ENCODE assay signal across 22 mouse cellular contexts in genomic region chr2:106412158-106412557, GRCm38 (mm10).
DNase-seq lines count a peak whose midpoint lies in the region; ATAC-seq lines count a peak whose summit lies in the region.
"Had no signal": no experiment of that assay in that cellular context is flagged by ENCODE, and none has a peak within 500 bp of the region (broad histone marks: within the 10 kb centered on the region; RNA-seq: fewer than 3 reads in every experiment).

No protein-coding gene starts in this region.

- no peak overlapping the region for H3K9ac ChIP-seq in midbrain, embryonic 15.5 days
- no peak overlapping the region for H3K9ac ChIP-seq in midbrain, embryonic 16.5 days (ENCODE audit: low read depth, low read length)
- no peak overlapping the region for H3K9ac ChIP-seq in limb, embryonic 11.5 days (ENCODE audit: low read length)
- H3K9ac ChIP-seq in neural tube, embryonic 14.5 days (replicated peaks; ENCODE audit: low read depth, low read length), result no peak overlapping the region
- H3K9ac ChIP-seq: forebrain, embryonic 13.5 days; forebrain, postnatal 0 days; heart, embryonic 15.5 days; hindbrain, embryonic 13.5 days had no signal

- no peak overlapping the region for H3K4me3 ChIP-seq in midbrain, embryonic 15.5 days
- no peak overlapping the region for H3K4me3 ChIP-seq in midbrain, embryonic 16.5 days (ENCODE audit: low read depth, low read length)
- H3K4me3 ChIP-seq in limb, embryonic 11.5 days (ENCODE audit: low read depth, low read length), result no peak overlapping the region
- H3K4me3 ChIP-seq in neural tube, embryonic 14.5 days (ENCODE audit: low read depth, low read length), result no peak overlapping the region
- H3K4me3 ChIP-seq: embryonic facial prominence, embryonic 10.5 days; forebrain, embryonic 13.5 days; gastrocnemius, adult 2 months; heart, embryonic 15.5 days; hindbrain, embryonic 13.5 days had no signal

- peak; percentile 53 for DNase-seq in embryo, embryonic 11 days
- DNase-seq in embryo, embryonic 9.5 days (ENCODE audit: extremely low spot score), result no peak
- no peak for DNase-seq in limb, embryonic 11.5 days (ENCODE audit: low spot score)
- no peak for DNase-seq in liver
- DNase-seq in layer of hippocampus, adult 9-10 months (ENCODE audit: low spot score), result no peak
- DNase-seq: adrenal gland, postnatal 25 days; cerebellum, adult 18-20 months; cerebellum, adult 9-11 months; cerebellum, postnatal 36 days; forebrain, postnatal 0 days; gastrocnemius, adult 2 months; gastrocnemius, postnatal 25 days; heart, adult 18-20 months; heart, postnatal 14 days had no signal

- no peaks in the 10 kb centered on the region for H3K4me1 ChIP-seq in midbrain, embryonic 15.5 days
- no peaks in the 10 kb centered on the region for H3K4me1 ChIP-seq in midbrain, embryonic 16.5 days (ENCODE audit: control insufficient read depth, insufficient read depth, low read length)
- H3K4me1 ChIP-seq in limb, embryonic 11.5 days (ENCODE audit: control insufficient read depth, insufficient read depth, low read length), result no peaks in the 10 kb centered on the region
- no peaks in the 10 kb centered on the region for H3K4me1 ChIP-seq in neural tube, embryonic 14.5 days (ENCODE audit: control insufficient read depth, insufficient read depth, low read length)
- H3K4me1 ChIP-seq: embryonic facial prominence, embryonic 10.5 days; forebrain, embryonic 13.5 days; heart, embryonic 15.5 days; hindbrain, embryonic 13.5 days had no signal

- ATAC-seq in midbrain, embryonic 15.5 days (replicated peaks), result 0 out of 2 replicates have a peak, but pooled peaks have one; percentile 14
- no peak for ATAC-seq in midbrain, embryonic 16.5 days
- ATAC-seq in limb, embryonic 11.5 days (ENCODE audit: insufficient number of reproducible peaks, low FRiP score, low TSS enrichment, low read depth), result peak; percentile 19; the same call in 1 of the 2 replicates
- peak; percentile 58; the same call in 1 of the 2 replicates for ATAC-seq in neural tube, embryonic 14.5 days (ENCODE audit: low read depth)
- ATAC-seq: forebrain, embryonic 13.5 days; forebrain, postnatal 0 days had no signal

- no peaks in the 10 kb centered on the region for H3K27me3 ChIP-seq in midbrain, embryonic 15.5 days (replicated peaks)
- H3K27me3 ChIP-seq in midbrain, embryonic 16.5 days (ENCODE audit: control insufficient read depth, insufficient read depth, low read depth, low read length), result no peaks in the 10 kb centered on the region
- no peaks in the 10 kb centered on the region for H3K27me3 ChIP-seq in limb, embryonic 11.5 days (ENCODE audit: control insufficient read depth, insufficient read depth, low read length)
- H3K27me3 ChIP-seq in neural tube, embryonic 14.5 days (ENCODE audit: control insufficient read depth, insufficient read depth, low read length), result no peaks in the 10 kb centered on the region
- H3K27me3 ChIP-seq: forebrain, embryonic 13.5 days; heart, embryonic 15.5 days; hindbrain, embryonic 13.5 days had no signal

- 69% methylated on average over 6 of the region's 6 CpGs for WGBS in midbrain, embryonic 15.5 days
- 75% methylated on average over 6 of the region's 6 CpGs for WGBS in midbrain, embryonic 16.5 days
- 57% methylated on average over 6 of the region's 6 CpGs for WGBS in limb, embryonic 11.5 days
- WGBS in neural tube, embryonic 14.5 days, result 38% methylated on average over 6 of the region's 6 CpGs

- H3K36me3 ChIP-seq in midbrain, embryonic 15.5 days (replicated peaks), result no peaks in the 10 kb centered on the region
- no peaks in the 10 kb centered on the region for H3K36me3 ChIP-seq in midbrain, embryonic 16.5 days (ENCODE audit: control insufficient read depth, insufficient read depth, low read length)
- H3K36me3 ChIP-seq in limb, embryonic 11.5 days (ENCODE audit: control insufficient read depth, insufficient read depth, low read length), result no peaks in the 10 kb centered on the region
- no peaks in the 10 kb centered on the region for H3K36me3 ChIP-seq in neural tube, embryonic 14.5 days (ENCODE audit: control insufficient read depth, insufficient read depth, low read length)
- H3K36me3 ChIP-seq: embryonic facial prominence, embryonic 10.5 days; heart, embryonic 15.5 days; hindbrain, embryonic 13.5 days had no signal

- H3K4me2 ChIP-seq in midbrain, embryonic 15.5 days, result no peak overlapping the region
- H3K4me2 ChIP-seq in midbrain, embryonic 16.5 days (ENCODE audit: low read length), result no peak overlapping the region
- H3K4me2 ChIP-seq in limb, embryonic 11.5 days (ENCODE audit: low read depth, severe bottlenecking), result no peak overlapping the region
- H3K4me2 ChIP-seq in neural tube, embryonic 14.5 days (ENCODE audit: low read depth, low read length), result no peak overlapping the region
- H3K4me2 ChIP-seq: forebrain, embryonic 13.5 days; heart, embryonic 11.5 days; heart, embryonic 15.5 days; hindbrain, embryonic 13.5 days had no signal

- no peaks in the 10 kb centered on the region for H3K9me3 ChIP-seq in midbrain, embryonic 15.5 days
- no peaks in the 10 kb centered on the region for H3K9me3 ChIP-seq in midbrain, embryonic 16.5 days (replicated peaks; ENCODE audit: control insufficient read depth, low read length, poor library complexity, severe bottlenecking)
- no peaks in the 10 kb centered on the region for H3K9me3 ChIP-seq in limb, embryonic 11.5 days (ENCODE audit: control insufficient read depth, low read length)
- H3K9me3 ChIP-seq in neural tube, embryonic 14.5 days (ENCODE audit: control insufficient read depth, low read length), result no peaks in the 10 kb centered on the region
- H3K9me3 ChIP-seq: embryonic facial prominence, embryonic 10.5 days; forebrain, embryonic 13.5 days; heart, embryonic 15.5 days; hindbrain, embryonic 13.5 days had no signal

- no peak overlapping the region for H3K27ac ChIP-seq in midbrain, embryonic 15.5 days
- H3K27ac ChIP-seq in midbrain, embryonic 16.5 days (ENCODE audit: low read length), result no peak overlapping the region
- H3K27ac ChIP-seq in limb, embryonic 11.5 days (replicated peaks; ENCODE audit: low read depth, low read length), result no peak overlapping the region
- no peak overlapping the region for H3K27ac ChIP-seq in neural tube, embryonic 14.5 days (ENCODE audit: low read depth, low read length)
- H3K27ac ChIP-seq: embryonic facial prominence, embryonic 10.5 days; forebrain, embryonic 13.5 days; gastrocnemius, adult 2 months; heart, embryonic 15.5 days; hindbrain, embryonic 13.5 days had no signal
